Mouse (Mus musculus) CH12.LX (cell line): ENCODE measurements around the gene Alg12. TPM values are rescaled to one million over a fixed set of nuclear protein-coding genes. Genes with fewer than 3 reads are reported as not detected.

ENCODE experiments used
- DNase-seq: peaks from one replicate; pipeline ENCODE4 v3.0.0-alpha.2; 2013; ENCODE audit errors: extremely low read depth
- H3K27ac ChIP-seq: 2 replicates; pipeline ENCODE4 v1.5.1; 2012; ENCODE audit warnings: low read depth, mild to moderate bottlenecking, control low read depth, moderate library complexity; ENCODE audit not compliant: insufficient read depth
- H3K27me3 ChIP-seq: replicated peaks from 2 replicates; pipeline ENCODE3; 2012; ENCODE audit warnings: inconsistent platforms
- H3K36me3 ChIP-seq, 2 experiments: replicated peaks in 1 of 2; 2 replicates each; pipeline versions ENCODE3 to v1.6.1; 2012; ENCODE audit warnings: inconsistent platforms in 1 of 2, low read length in 1 of 2, mild to moderate bottlenecking in 1 of 2, mixed read lengths in 1 of 2, moderate library complexity in 1 of 2; ENCODE audit not compliant: control insufficient read depth in 1 of 2, insufficient read depth in 1 of 2
- H3K4me1 ChIP-seq, 2 experiments: 2 replicates each; pipeline ENCODE4 v1.6.1; 2012; ENCODE audit warnings: inconsistent platforms in 1 of 2, moderate library complexity in 1 of 2; ENCODE audit not compliant: insufficient read depth in 2 of 2, control insufficient read depth in 1 of 2
- H3K4me2 ChIP-seq: 2 replicates; pipeline ENCODE4 v1.6.1; 2012; ENCODE audit warnings: low read depth, mild to moderate bottlenecking, control low read depth; ENCODE audit not compliant: poor library complexity, insufficient read depth, severe bottlenecking
- H3K4me3 ChIP-seq, 3 experiments: fragments of 150-350 bp in 1 of 3; sonication (generic) in 1 of 3; replicated peaks in 1 of 3; 2 replicates each; pipeline versions ENCODE3 to v1.5.1; 2011 to 2012; ENCODE audit warnings: low read depth in 2 of 3, low read length in 2 of 3, mild to moderate bottlenecking in 2 of 3, moderate library complexity in 2 of 3, control low read depth in 1 of 3, improper control_type of control experiment in 1 of 3, inconsistent platforms in 1 of 3, mixed read lengths in 1 of 3; ENCODE audit not compliant: poor library complexity in 1 of 3
- H3K79me2 ChIP-seq: replicated peaks from 2 replicates; pipeline ENCODE4 v1.6.1; 2012; ENCODE audit warnings: mild to moderate bottlenecking, moderate library complexity; ENCODE audit not compliant: control insufficient read depth, poor library complexity, insufficient read depth, severe bottlenecking; ENCODE audit errors: extremely low read depth
- H3K9ac ChIP-seq: 2 replicates; pipeline ENCODE4 v1.6.1; 2012; ENCODE audit warnings: low read depth, mild to moderate bottlenecking, control low read depth, moderate library complexity; ENCODE audit not compliant: insufficient read depth
- H3K9me3 ChIP-seq: replicated peaks from 2 replicates; pipeline ENCODE3; 2012; ENCODE audit warnings: low read length, inconsistent platforms, mixed read lengths
- BHLHE40 ChIP-seq: IDR thresholded peaks from 2 replicates; pipeline ENCODE4 v1.6.1; 2011; ENCODE audit warnings: mild to moderate bottlenecking, low read depth, low read length, improper control_type of control experiment
- E2F4 ChIP-seq: IDR thresholded peaks from 2 replicates; pipeline ENCODE4 v1.6.1; 2011; ENCODE audit warnings: low read depth, low read length, improper control_type of control experiment; ENCODE audit not compliant: insufficient replicate concordance
- ELF1 ChIP-seq: IDR thresholded peaks from 2 replicates; pipeline ENCODE4 v1.6.1; 2014; ENCODE audit warnings: low read depth, mild to moderate bottlenecking, inconsistent platforms, low read length, improper control_type of control experiment
- IRF4 ChIP-seq: IDR thresholded peaks from 2 replicates; pipeline ENCODE4 v1.6.1; 2014; ENCODE audit warnings: low read depth, mild to moderate bottlenecking, inconsistent platforms, low read length, improper control_type of control experiment
- KAT2A ChIP-seq: IDR thresholded peaks from 2 replicates; pipeline ENCODE4 v1.6.1; 2012; ENCODE audit warnings: low read length, improper control_type of control experiment, inconsistent platforms; ENCODE audit not compliant: insufficient replicate concordance
- MAX ChIP-seq: IDR thresholded peaks from 2 replicates; pipeline ENCODE4 v1.6.1; 2011; ENCODE audit warnings: low read length, improper control_type of control experiment
- MEF2A ChIP-seq: IDR thresholded peaks from 2 replicates; pipeline ENCODE4 v1.6.1; 2014; ENCODE audit warnings: low read depth, mild to moderate bottlenecking, inconsistent platforms, low read length, improper control_type of control experiment, borderline replicate concordance
- NRF1 ChIP-seq: IDR thresholded peaks from 2 replicates; pipeline ENCODE4 v1.6.1; 2014; ENCODE audit warnings: low read depth, mild to moderate bottlenecking, inconsistent platforms, low read length, improper control_type of control experiment, moderate library complexity
- PAX5 ChIP-seq: IDR thresholded peaks from 2 replicates; pipeline ENCODE4 v1.6.1; 2012; ENCODE audit warnings: low read length, inconsistent platforms, mixed read lengths
- SIN3A ChIP-seq: IDR thresholded peaks from 2 replicates; pipeline ENCODE4 v1.6.1; 2012; ENCODE audit warnings: low read length, improper control_type of control experiment, inconsistent platforms
- TCF12 ChIP-seq: IDR thresholded peaks from 2 replicates; pipeline ENCODE4 v1.6.1; 2014; ENCODE audit warnings: low read depth, mild to moderate bottlenecking, inconsistent platforms, low read length, improper control_type of control experiment
- UBTF ChIP-seq: IDR thresholded peaks from 2 replicates; pipeline ENCODE4 v1.6.1; 2012; ENCODE audit warnings: low read depth, mild to moderate bottlenecking, inconsistent platforms, low read length, improper control_type of control experiment, moderate library complexity
- USF1 ChIP-seq: IDR thresholded peaks from 2 replicates; pipeline ENCODE4 v1.6.1; 2014; ENCODE audit warnings: low read depth, mild to moderate bottlenecking, inconsistent platforms, low read length, improper control_type of control experiment
- ZKSCAN1 ChIP-seq: IDR thresholded peaks from 2 replicates; pipeline ENCODE4 v1.6.1; 2012; ENCODE audit warnings: low read depth, inconsistent platforms, low read length, improper control_type of control experiment, borderline replicate concordance
- ZMIZ1 ChIP-seq: IDR thresholded peaks from 2 replicates; pipeline ENCODE4 v1.6.1; 2012; ENCODE audit warnings: low read depth, mild to moderate bottlenecking, inconsistent platforms, low read length, improper control_type of control experiment
- ZNF384 ChIP-seq: IDR thresholded peaks from 2 replicates; pipeline ENCODE4 v1.6.1; 2012; ENCODE audit warnings: low read depth, low read length, improper control_type of control experiment, inconsistent platforms
- dilution Hi-C: fragments of 300-500 bp; cut with MboI; formaldehyde crosslinking; loops from 2 replicates; pipeline ENCODE4 v1.14.3; 2020; ENCODE audit warnings: low sequenced_read_pairs; ENCODE audit not compliant: extremely low pct_unique_long_range_greater_than_20kb, extremely low pct_ligation_motif_present
- in situ Hi-C: fragments of 300-500 bp; cut with MboI; formaldehyde crosslinking; loops from 3 replicates; pipeline ENCODE4 v1.14.3; 2019; ENCODE audit warnings: low sequenced_read_pairs, low pct_ligation_motif_present, low pct_unique_long_range_greater_than_20kb, mixed read lengths
- polyA plus RNA-seq: library from polyadenylated mRNA; unstranded; fragments of >175 nt; gene quantifications from 2 replicates; pipeline ENCODE4 v1.2.1, GENCODE M21; 2012; ENCODE audit warnings: low read depth; ENCODE audit not compliant: insufficient read length
- total RNA-seq, 2 experiments: library from RNA; depleted of rRNA; stranded (reverse); fragments of 300-350 nt in 1 of 2; fragments of >200 nt in 1 of 2; gene quantifications; 2 replicates each; pipeline ENCODE4 v1.2.3; 2012 to 2014

Gene Alg12
- total and polyA plus RNA-seq, 3 experiments: 8.1 to 10.3 (median 8.5) TPM

DNA sequence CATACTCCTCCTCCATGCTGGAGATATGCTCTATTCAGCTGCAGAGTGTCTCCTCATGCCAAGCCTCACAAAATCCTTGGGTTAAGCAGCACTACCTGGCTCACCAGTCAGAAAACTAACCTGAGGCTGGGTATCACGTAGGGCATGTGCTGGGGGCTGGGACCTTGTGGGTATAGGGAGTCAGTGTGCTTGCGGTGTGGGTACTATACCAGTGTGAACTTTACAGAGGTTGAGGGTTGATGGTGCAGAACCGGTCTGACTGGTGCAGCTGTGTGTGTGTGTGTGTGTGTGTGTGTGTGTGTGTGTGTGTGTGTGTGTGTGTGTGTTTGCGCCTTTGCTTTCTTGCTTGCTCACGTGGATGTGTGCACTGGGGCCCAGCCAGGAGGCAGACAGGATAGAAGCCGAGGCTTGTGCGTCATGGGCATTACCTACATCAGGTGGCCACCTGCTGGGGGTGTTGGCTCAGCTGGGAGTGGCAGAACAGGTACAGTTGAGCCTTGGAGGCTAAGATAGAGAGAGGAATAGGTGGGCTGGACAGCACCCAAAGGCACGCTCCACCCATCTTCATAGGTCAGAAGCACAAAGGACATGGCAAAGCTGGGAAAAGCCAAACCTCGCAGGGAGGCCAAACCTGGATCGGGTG is 32.5 kb upstream of the Alg12 start:
- H3K4me3 ChIP-seq: no peak overlapping the region
- H3K9me3 ChIP-seq: no peaks in the 10 kb centered on the region
- H3K4me2 ChIP-seq: no peak overlapping the region
- no peaks in the 10 kb centered on the region for H3K79me2 ChIP-seq
- H3K27me3 ChIP-seq: peaks cover 76% of the 10 kb centered on the region
- TF ChIP-seq MAX (no peak), E2F4 (no peak), IRF4 (no peak)
- H3K27ac ChIP-seq: no peak overlapping the region
- dilution Hi-C loops (no loop called here), in situ Hi-C loops (no loop called here)
- no peak for DNase-seq
- no peak overlapping the region for H3K9ac ChIP-seq
- H3K36me3 ChIP-seq: no peaks in the 10 kb centered on the region
- H3K4me1 ChIP-seq: peaks cover 2 to 3% of the 10 kb centered on the region in 2 experiments; a peak in 1 of 4 replicates

DNA sequence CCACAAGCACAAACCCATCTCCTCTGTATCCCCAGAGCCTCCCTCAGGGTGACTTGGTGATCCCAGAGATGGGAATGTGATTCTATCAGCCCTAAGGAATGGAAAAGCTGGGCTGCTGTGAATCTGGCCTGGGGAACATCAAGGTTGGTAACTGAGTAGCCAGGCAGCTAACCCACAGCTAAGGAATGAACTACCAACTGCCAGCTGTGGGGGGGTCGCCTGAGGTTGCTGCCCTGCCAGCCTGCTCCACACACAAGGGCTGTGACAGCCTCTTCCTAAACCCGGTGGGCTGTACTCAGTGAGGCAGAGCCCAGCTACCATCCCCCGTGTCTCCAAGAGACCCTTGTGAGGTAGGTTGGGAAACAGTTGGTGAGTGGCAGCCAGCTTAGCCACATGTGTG is 32.0 kb upstream of the Alg12 start:
- Histone ChIP-seq H3K36me3 (no peaks in the 10 kb centered on the region), H3K4me3 (no peak overlapping the region), H3K27ac (no peak overlapping the region), H3K79me2 (no peaks in the 10 kb centered on the region), H3K9me3 (no peaks in the 10 kb centered on the region), H3K4me2 (no peak overlapping the region), H3K9ac (no peak overlapping the region), H3K27me3 (peaks cover 74% of the 10 kb centered on the region), H3K4me1 (peaks cover 2 to 3% of the 10 kb centered on the region in 2 experiments; a peak in 1 of 4 replicates)
- dilution Hi-C loops (no loop called here), in situ Hi-C loops (no loop called here)
- no peak for DNase-seq
- TF ChIP-seq NRF1: no peak
- TF ChIP-seq KAT2A: no peak
- TF ChIP-seq USF1: no peak
- TF ChIP-seq ZMIZ1: no peak
- TF ChIP-seq SIN3A: no peak
- no peak for TF ChIP-seq MEF2A
- TF ChIP-seq ZNF384: no peak
- TF ChIP-seq ELF1: no peak
- TF ChIP-seq PAX5: no peak
- TF ChIP-seq UBTF: no peak
- no peak for TF ChIP-seq BHLHE40
- no peak for TF ChIP-seq TCF12
- TF ChIP-seq ZKSCAN1: no peak
- TF ChIP-seq E2F4: no peak
